Mouse (Mus musculus) brain, adult 2 months (tissue): ENCODE data around the gene Tkt.

Source experiments
- DNase-seq: peaks from one replicate; pipeline ENCODE4 v3.0.0; 2011; ENCODE audit warnings: low read depth, low spot score

Gene Tkt

GRCm38 (mm10) chr14:30618746-30619275, 70.7 kb downstream of the Tkt start:
- no peak for DNase-seq

GRCm38 (mm10) chr14:30619982-30620578, 71.9 kb downstream of the Tkt start:
- peak; percentile 77 for DNase-seq

- DNase-seq, result peak; percentile 32
Measured at GRCm38 (mm10) chr14:30622130-30622529, 74.0 kb downstream of the Tkt start.

GRCm38 (mm10) chr14:30622556-30622955, 74.4 kb downstream of the Tkt start:
- no peak for DNase-seq
